Mouse (Mus musculus): ENCODE results near the gene Gm15155. TPM values are rescaled to one million over a fixed set of nuclear protein-coding genes. Genes with fewer than 3 reads are reported as not detected.
"Not testable (repeated sequence)": the region's sequence is repeated elsewhere in the genome, so short reads cannot be mapped to it uniquely, and the experiment has no call there.

Gene Gm15155
- total RNA-seq, 2 experiments from 2014 or later = not detected

GRCm38 (mm10) chrX:156009756-156010155 lies 385.2 kb downstream of the Gm15155 start:
- DNase-seq (ENCODE audit: low spot score in 2 of 2) = no peak

- no peak for DNase-seq (ENCODE audit: low spot score in 2 of 2)
Observed at GRCm38 (mm10) chrX:156155776-156156175, 531.2 kb downstream of the Gm15155 start.

- DNase-seq (ENCODE audit: low spot score in 2 of 2) = no peak
Observed at GRCm38 (mm10) chrX:156171587-156171986, 547.0 kb downstream of the Gm15155 start.

- not testable (repeated sequence) for DNase-seq (ENCODE audit: low spot score in 2 of 2)
Observed at GRCm38 (mm10) chrX:156303806-156304205, 679.3 kb downstream of the Gm15155 start.

Other genes starting within 250 kb of the Gm15155 start
- gene Ptchd1, start 927 bp upstream of the Gm15155 start, total RNA-seq (2021) = under 1 TPM; 0.34 to 0.56 TPM

Measured in gastrocnemius, postnatal 4 days (tissue).